Mouse (Mus musculus) regulatory T cell (primary cell): ENCODE results near the gene Olfr937.

Source experiments
- in situ Hi-C: fragments of 300-600 bp; cut with MboI, MseI; formaldehyde crosslinking; loops from one replicate; pipeline ENCODE4 v1.15.1; 2025; ENCODE audit warnings: high pct_unique_total_duplicates

Olfr937 gene

GRCm38 (mm10) chr9:39064851-39065250, at the start of gene Olfr937:
Olfr937 (minus strand) TSS chr9:39064951.
- in situ Hi-C loops = no loop called here

GRCm38 (mm10) chr9:39078787-39079186, 14.0 kb upstream of the Olfr937 start, which contains the start of gene Olfr938:
Olfr938 (minus strand) TSS chr9:39078887.
- in situ Hi-C loops = no loop called here

- in situ Hi-C loops = loop anchor here (25.0 kb wide), 1 partner anchor 561 kb away; the partner anchor contains the start of genes Olfr904 and Olfr905
Observed at GRCm38 (mm10) chr9:39023277-39023676, 41.5 kb downstream of the Olfr937 start, which contains the start of gene Olfr146. Olfr146 (minus strand) TSS chr9:39023377.
